Mouse (Mus musculus): ENCODE data around the gene Cped1.

Cped1 gene

DNA sequence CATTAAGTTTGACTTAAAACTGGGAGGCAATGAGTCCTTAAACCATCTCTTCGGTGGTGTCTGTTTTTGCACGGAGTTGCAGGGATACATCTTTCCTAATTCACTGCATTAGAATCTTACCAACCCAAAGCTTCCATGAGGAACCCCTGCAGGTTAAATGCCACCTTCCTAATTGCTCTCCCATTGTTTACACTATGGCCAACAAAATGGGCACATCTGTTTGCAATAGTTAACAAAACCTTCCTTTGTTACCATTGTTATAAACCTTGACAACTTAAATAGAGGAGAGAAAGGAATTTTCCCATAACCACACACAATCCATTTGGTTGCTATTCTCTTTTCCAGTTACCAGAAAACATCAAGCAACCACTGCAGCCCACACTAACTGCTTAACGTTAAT is 308.2 kb downstream of the Cped1 start:
- DNase-seq (ENCODE audit: low spot score in 2 of 2): no peak

DNA sequence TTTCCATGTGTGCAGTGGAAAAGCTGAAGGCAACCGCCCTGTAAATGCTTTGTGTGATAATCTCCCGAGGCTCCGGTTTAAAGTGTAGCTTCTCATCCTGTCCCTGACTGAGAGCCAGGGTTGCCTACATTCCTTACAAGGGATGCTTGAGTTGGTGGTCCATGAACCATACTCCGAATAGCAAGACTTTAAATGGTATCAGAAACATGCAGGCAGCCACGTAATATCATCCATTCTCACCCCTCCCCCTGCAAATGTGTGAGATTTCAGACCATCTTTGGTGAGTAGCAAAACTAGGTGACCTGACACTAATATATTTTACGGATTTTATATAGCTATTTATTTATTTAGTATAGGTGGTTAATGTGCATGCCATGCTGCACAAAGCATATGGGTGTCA is 311.3 kb downstream of the Cped1 start:
- DNase-seq (ENCODE audit: low spot score in 2 of 2): no peak

DNA sequence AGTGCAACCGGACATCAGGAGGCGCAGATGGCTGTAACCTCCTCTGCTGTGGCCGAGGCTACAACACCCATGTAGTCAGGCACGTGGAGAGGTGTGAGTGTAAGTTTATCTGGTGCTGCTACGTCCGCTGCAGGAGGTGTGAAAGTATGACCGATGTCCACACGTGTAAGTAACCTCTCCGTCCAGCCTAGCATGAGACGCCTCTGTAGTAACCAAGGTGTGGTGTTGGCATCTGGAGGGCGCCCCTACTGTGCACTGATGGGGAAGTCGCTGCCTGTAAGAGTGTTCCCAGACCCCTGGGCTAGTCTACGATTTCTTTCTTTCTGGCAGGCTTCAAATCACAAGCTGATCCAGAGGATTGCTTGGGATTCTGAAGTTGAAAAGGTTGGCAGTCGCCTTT is 312.3 kb downstream of the Cped1 start:
- DNase-seq (ENCODE audit: low spot score in 2 of 2): no peak
